Mouse (Mus musculus): Measurements from ENCODE around the gene Fxyd2. TPM values are rescaled to one million over a fixed set of nuclear protein-coding genes. Genes with fewer than 3 reads are reported as not detected.

Fxyd2 gene
- polyA plus RNA-seq, 1 experiment from 2014 or later = 1.2 TPM

- WGBS = 61% methylated on average over 4 of the region's 4 CpGs
- Histone ChIP-seq H3K27ac (ENCODE audit: low read depth, low read length) (no peak overlapping the region), H3K9me3 (ENCODE audit: control insufficient read depth) (no peaks in the 10 kb centered on the region), H3K9ac (ENCODE audit: low read depth, low read length) (no peak overlapping the region), H3K36me3 (ENCODE audit: control insufficient read depth, insufficient read depth) (no peaks in the 10 kb centered on the region), H3K4me2 (replicated peaks; ENCODE audit: low read depth) (no peak overlapping the region), H3K4me1 (replicated peaks; ENCODE audit: control insufficient read depth, insufficient read depth, low read length) (no peaks in the 10 kb centered on the region), H3K27me3 (replicated peaks; ENCODE audit: control insufficient read depth, insufficient read depth, low read length) (peaks cover 4% of the 10 kb centered on the region; the same call in 1 of the 2 replicates), H3K4me3 (ENCODE audit: low read depth, low read length) (no peak overlapping the region)
- no peak for ATAC-seq
- no peak for TF ChIP-seq CTCF (IDR thresholded peaks at IDR 0.05; ENCODE audit: low read depth)
Measured at GRCm38 (mm10) chr9:45376427-45376826, 23.0 kb upstream of the Fxyd2 start.

DNA sequence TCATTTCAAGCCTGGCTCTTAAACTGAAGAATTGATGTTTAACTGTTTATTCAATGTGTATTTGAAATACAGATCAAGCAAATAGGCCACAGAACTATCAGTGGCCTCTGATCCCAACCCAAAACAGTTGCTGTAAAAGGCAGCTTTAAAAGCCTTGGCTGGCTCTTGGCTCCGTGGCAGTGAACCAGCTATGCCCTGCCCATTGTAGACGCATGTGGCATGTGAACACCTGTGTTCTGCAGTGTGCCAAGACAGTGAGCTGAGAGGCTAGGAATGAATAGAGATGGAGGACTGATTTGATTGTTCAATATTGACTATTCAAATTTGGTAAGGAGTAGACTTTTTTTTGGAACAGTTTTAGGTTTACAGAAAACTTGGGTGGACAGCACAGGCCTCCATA lies 22.6 kb upstream of the Fxyd2 start:
- Histone ChIP-seq H3K9me3 (ENCODE audit: control insufficient read depth) (no peaks in the 10 kb centered on the region), H3K27me3 (replicated peaks; ENCODE audit: control insufficient read depth, insufficient read depth, low read length) (no peaks in the 10 kb centered on the region), H3K4me1 (replicated peaks; ENCODE audit: control insufficient read depth, insufficient read depth, low read length) (no peaks in the 10 kb centered on the region), H3K4me3 (ENCODE audit: low read depth, low read length) (no peak overlapping the region), H3K36me3 (ENCODE audit: control insufficient read depth, insufficient read depth) (no peaks in the 10 kb centered on the region), H3K4me2 (replicated peaks; ENCODE audit: low read depth) (no peak overlapping the region), H3K27ac (ENCODE audit: low read depth, low read length) (no peak overlapping the region), H3K9ac (ENCODE audit: low read depth, low read length) (no peak overlapping the region)
- ATAC-seq = no peak
- 73% methylated on average over 2 of the region's 2 CpGs for WGBS
- TF ChIP-seq CTCF (IDR thresholded peaks at IDR 0.05; ENCODE audit: low read depth) = no peak

GRCm38 (mm10) chr9:45380411-45381251 lies 18.8 kb upstream of the Fxyd2 start:
- no peaks in the 10 kb centered on the region for H3K36me3 ChIP-seq (ENCODE audit: control insufficient read depth, insufficient read depth)
- no peaks in the 10 kb centered on the region for H3K4me1 ChIP-seq (replicated peaks; ENCODE audit: control insufficient read depth, insufficient read depth, low read length)
- H3K27ac ChIP-seq (ENCODE audit: low read depth, low read length) = no peak overlapping the region
- no peak for ATAC-seq
- H3K27me3 ChIP-seq (replicated peaks; ENCODE audit: control insufficient read depth, insufficient read depth, low read length) = no peaks in the 10 kb centered on the region
- no peak overlapping the region for H3K9ac ChIP-seq (ENCODE audit: low read depth, low read length)
- H3K4me2 ChIP-seq (replicated peaks; ENCODE audit: low read depth) = no peak overlapping the region
- no peak for TF ChIP-seq CTCF (IDR thresholded peaks at IDR 0.05; ENCODE audit: low read depth)
- 55% methylated on average over 10 of the region's 10 CpGs for whole genome bisulfite sequencing
- H3K4me3 ChIP-seq (ENCODE audit: low read depth, low read length) = no peak overlapping the region
- no peaks in the 10 kb centered on the region for H3K9me3 ChIP-seq (ENCODE audit: control insufficient read depth)

- 64% methylated on average over 5 of the region's 5 CpGs for WGBS
- H3K36me3 ChIP-seq (ENCODE audit: control insufficient read depth, insufficient read depth) = no peaks in the 10 kb centered on the region
- no peak overlapping the region for H3K4me2 ChIP-seq (replicated peaks; ENCODE audit: low read depth)
- H3K9ac ChIP-seq (ENCODE audit: low read depth, low read length) = no peak overlapping the region
- no peak overlapping the region for H3K27ac ChIP-seq (ENCODE audit: low read depth, low read length)
- H3K4me1 ChIP-seq (replicated peaks; ENCODE audit: control insufficient read depth, insufficient read depth, low read length) = no peaks in the 10 kb centered on the region
- TF ChIP-seq CTCF (IDR thresholded peaks at IDR 0.05; ENCODE audit: low read depth) = no peak
- no peaks in the 10 kb centered on the region for H3K9me3 ChIP-seq (ENCODE audit: control insufficient read depth)
- no peak overlapping the region for H3K4me3 ChIP-seq (ENCODE audit: low read depth, low read length)
- no peak for ATAC-seq
- no peaks in the 10 kb centered on the region for H3K27me3 ChIP-seq (replicated peaks; ENCODE audit: control insufficient read depth, insufficient read depth, low read length)
Measured at GRCm38 (mm10) chr9:45382336-45382735, 17.1 kb upstream of the Fxyd2 start.

GRCm38 (mm10) chr9:45382834-45383233 lies 16.6 kb upstream of the Fxyd2 start:
- no peak overlapping the region for H3K9ac ChIP-seq (ENCODE audit: low read depth, low read length)
- H3K9me3 ChIP-seq (ENCODE audit: control insufficient read depth) = no peaks in the 10 kb centered on the region
- H3K4me2 ChIP-seq (replicated peaks; ENCODE audit: low read depth) = no peak overlapping the region
- TF ChIP-seq CTCF (IDR thresholded peaks at IDR 0.05; ENCODE audit: low read depth) = no peak
- 88% methylated on average over 5 of the region's 5 CpGs for WGBS
- H3K36me3 ChIP-seq (ENCODE audit: control insufficient read depth, insufficient read depth) = no peaks in the 10 kb centered on the region
- H3K27me3 ChIP-seq (replicated peaks; ENCODE audit: control insufficient read depth, insufficient read depth, low read length) = no peaks in the 10 kb centered on the region
- no peak for ATAC-seq
- no peaks in the 10 kb centered on the region for H3K4me1 ChIP-seq (replicated peaks; ENCODE audit: control insufficient read depth, insufficient read depth, low read length)
- H3K27ac ChIP-seq (ENCODE audit: low read depth, low read length) = no peak overlapping the region
- H3K4me3 ChIP-seq (ENCODE audit: low read depth, low read length) = no peak overlapping the region

DNA sequence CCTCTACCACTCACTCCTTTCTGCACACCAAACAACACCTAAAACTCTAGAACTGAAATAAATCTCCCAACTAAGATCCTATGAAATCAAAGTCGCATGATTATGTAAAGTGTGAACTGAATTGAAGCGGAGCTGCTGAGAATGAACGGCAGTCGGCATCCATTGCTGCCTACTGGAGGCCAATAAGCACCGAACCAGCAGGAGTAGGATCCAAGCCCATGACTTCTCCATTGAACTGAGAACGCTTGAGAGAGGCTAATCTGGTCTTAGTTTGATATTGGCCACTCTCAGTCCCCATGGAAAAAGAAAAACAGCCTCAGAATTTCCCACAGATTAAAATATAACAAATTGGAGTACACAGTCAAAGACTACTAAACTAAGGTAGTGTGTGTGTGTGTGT lies 15.6 kb upstream of the Fxyd2 start:
- H3K27me3 ChIP-seq (replicated peaks; ENCODE audit: control insufficient read depth, insufficient read depth, low read length) = no peaks in the 10 kb centered on the region
- no peak overlapping the region for H3K9ac ChIP-seq (ENCODE audit: low read depth, low read length)
- no peaks in the 10 kb centered on the region for H3K36me3 ChIP-seq (ENCODE audit: control insufficient read depth, insufficient read depth)
- H3K4me2 ChIP-seq (replicated peaks; ENCODE audit: low read depth) = no peak overlapping the region
- 95% methylated on average over 6 of the region's 6 CpGs for WGBS
- no peaks in the 10 kb centered on the region for H3K4me1 ChIP-seq (replicated peaks; ENCODE audit: control insufficient read depth, insufficient read depth, low read length)
- H3K4me3 ChIP-seq (ENCODE audit: low read depth, low read length) = no peak overlapping the region
- no peak for ATAC-seq
- H3K27ac ChIP-seq (ENCODE audit: low read depth, low read length) = no peak overlapping the region
- no peaks in the 10 kb centered on the region for H3K9me3 ChIP-seq (ENCODE audit: control insufficient read depth)
- TF ChIP-seq CTCF (IDR thresholded peaks at IDR 0.05; ENCODE audit: low read depth) = no peak

Data from intestine, postnatal 0 days (tissue).